Mouse (Mus musculus) splenic B cell, adult 2 months (primary cell): ENCODE results near the gene Synpo2l.

ENCODE experiments used
- DNase-seq: peaks from one replicate; pipeline ENCODE4 v3.0.0-alpha.2; 2011; ENCODE audit warnings: low read depth, low spot score
- H3K27me3 ChIP-seq: 2 replicates; pipeline ENCODE4 v1.6.1; 2012; ENCODE audit warnings: mild to moderate bottlenecking, low read length, moderate library complexity, mixed read lengths; ENCODE audit not compliant: control insufficient read depth, poor library complexity, insufficient read depth, severe bottlenecking
- H3K36me3 ChIP-seq: 2 replicates; pipeline ENCODE4 v1.6.1; 2012; ENCODE audit warnings: mild to moderate bottlenecking, low read length, moderate library complexity, mixed read lengths; ENCODE audit not compliant: control insufficient read depth, poor library complexity, insufficient read depth, severe bottlenecking

Synpo2l gene

DNA sequence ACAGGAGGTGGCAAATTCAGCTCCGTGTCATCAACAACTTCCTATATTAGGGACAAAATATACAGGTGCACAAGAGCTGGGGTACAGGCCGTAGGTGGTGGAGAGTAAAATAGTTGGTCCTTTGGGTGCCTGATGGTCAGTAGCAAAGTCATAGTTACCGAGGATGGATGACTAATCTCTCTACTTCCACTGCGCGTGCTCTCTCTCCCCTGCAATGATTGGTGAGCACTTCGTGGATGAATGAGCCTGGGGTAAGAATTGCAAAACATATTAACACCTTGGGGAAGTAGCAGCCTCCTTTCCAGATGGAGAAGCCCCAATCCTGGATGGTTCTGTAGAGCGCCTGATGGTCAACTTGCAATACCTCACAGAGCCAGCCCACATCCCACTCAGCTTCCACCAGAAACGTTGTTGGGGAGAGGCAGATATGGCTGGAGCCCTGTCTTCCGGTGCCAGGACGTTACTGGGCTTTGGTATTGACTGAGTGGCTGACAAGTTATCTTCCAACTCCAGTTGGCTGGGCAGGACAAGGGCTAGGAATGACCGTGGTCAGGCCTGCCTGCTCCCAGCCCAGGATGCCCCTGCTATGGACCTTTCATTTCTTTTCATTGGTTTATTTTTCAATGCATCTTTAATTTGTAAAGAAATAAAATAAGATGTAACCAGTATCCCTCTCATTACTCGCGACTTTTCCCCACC is 26.2 kb upstream of the Synpo2l start:
- Histone ChIP-seq H3K36me3 (peaks cover 14% of the 10 kb centered on the region), H3K27me3 (no peaks in the 10 kb centered on the region)
- peak; percentile 21 for DNase-seq

DNA sequence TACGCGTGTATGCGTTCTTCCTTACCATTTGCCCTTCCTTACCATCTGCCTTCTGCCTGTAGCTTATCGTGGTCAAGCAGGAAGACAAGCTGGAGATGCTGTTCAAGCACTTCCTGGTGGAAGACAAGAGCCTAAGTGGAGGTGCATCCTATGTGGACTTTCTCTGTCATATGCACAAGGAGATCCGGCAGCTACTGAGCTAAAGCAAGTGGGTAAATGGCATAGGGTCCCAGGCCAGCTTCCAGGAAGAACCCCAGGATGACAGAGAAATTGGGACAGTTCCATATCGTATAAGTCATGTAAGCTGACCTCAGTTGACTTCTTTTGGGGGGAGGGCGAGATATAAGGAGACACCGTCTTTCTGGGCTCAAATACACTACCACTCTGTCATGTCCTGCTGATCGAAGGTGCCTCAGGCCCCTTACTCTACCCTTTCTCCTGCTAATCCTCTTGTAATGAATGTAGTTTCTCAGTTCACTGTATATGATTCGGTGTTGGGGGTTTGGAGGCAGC is 25.5 kb upstream of the Synpo2l start:
- H3K27me3 ChIP-seq, result no peaks in the 10 kb centered on the region
- no peak for DNase-seq
- peaks cover 16% of the 10 kb centered on the region for H3K36me3 ChIP-seq

DNA sequence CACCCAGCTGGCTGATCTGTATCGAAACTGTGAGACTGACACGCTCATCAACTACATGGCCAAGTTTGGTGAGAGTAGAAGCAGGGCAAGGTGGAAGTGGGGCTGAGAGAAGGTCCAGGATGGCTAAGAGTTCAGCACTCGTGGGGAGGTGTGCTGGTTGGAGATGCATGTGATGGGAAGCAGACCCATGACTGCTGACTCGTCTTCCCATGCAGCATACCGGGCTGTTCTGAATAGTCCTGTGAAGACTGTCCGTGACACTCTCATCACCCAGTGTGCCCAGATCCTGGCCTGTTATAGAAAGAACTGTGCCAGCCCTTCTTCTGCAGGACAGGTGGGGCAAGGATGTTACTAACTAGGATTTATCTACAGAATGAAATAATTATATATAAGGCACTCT is 23.6 kb upstream of the Synpo2l start:
- DNase-seq, result no peak
- Histone ChIP-seq H3K36me3 (peaks cover 21% of the 10 kb centered on the region), H3K27me3 (no peaks in the 10 kb centered on the region)

DNA sequence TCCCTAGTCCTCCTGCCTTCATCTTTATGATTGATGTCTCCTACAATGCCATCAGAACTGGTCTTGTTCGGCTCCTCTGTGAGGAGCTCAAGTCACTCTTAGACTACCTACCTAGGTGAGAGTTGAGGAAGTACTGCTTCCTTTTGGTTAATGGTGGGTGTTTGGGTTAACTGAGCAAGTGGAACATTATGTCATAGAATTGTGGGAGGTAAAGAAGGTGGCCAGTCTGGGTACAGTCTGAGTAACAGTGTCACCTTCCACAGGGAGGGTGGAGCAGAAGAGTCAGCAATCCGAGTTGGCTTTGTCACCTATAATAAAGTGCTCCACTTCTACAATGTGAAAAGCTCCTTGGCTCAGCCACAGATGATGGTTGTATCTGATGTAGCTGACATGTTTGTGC is 20.9 kb upstream of the Synpo2l start:
- Histone ChIP-seq H3K36me3 (peaks cover 27% of the 10 kb centered on the region), H3K27me3 (no peaks in the 10 kb centered on the region)
- peak; percentile 24 for DNase-seq

DNA sequence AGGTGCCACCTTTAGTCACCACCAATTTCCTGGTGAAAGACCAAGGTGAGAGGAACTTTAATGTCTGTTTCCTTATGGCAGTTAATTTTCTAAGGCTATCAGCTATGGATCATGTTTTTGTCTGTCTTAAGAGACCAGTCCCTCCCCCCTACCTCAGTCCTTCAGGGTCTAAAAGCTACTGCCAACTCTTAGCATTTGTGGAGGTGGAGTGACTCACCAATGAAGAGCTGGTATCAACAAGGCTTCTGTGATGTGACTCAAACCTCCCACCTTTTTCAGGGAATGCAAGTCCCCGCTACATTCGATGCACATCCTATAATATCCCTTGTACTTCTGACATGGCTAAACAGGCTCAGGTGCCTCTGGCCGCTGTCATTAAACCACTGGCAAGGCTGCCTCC is 18.4 kb upstream of the Synpo2l start:
- H3K36me3 ChIP-seq, result peaks cover 32% of the 10 kb centered on the region
- H3K27me3 ChIP-seq, result no peaks in the 10 kb centered on the region
- DNase-seq, result no peak

DNA sequence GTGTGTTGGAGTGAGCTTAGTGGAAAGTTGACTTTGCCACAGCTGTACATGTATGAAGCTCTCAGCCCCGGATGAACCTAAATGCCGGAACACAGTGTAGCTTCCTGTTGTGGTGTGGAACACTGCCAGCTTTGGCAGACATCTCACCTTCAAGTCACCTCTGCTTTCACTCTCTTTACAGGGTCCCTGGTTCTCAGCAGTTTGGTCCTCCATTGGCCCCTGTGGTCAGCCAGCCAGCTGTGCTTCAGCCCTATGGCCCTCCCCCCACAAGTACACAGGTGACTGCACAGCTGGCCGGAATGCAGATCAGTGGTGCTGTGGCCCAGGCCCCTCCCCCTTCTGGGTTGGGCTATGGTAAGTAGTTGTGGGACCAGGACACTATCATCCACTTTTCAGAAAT is 14.3 kb upstream of the Synpo2l start:
- peak; percentile 72 for DNase-seq
- Histone ChIP-seq H3K27me3 (no peaks in the 10 kb centered on the region), H3K36me3 (peaks cover 34% of the 10 kb centered on the region)

DNA sequence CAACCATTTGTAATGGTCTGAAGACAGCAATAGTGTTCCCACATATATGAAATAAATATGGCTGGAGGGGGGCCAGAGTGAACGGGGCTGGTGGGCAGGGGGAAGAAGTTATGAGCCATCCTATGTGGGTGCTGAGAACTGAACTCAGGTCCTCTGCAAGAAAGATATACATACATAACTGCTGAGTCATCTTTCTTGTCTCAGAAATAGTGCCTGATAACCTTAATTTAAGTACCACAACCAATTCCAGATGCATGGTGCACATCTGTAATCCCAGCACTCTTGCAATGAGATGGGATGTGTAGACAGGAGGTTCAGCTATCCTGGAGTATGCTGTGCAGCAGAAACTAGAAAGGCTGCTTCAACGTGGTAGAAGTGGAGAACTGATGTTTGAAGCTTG is 13.6 kb upstream of the Synpo2l start:
- Histone ChIP-seq H3K36me3 (peaks cover 29% of the 10 kb centered on the region), H3K27me3 (no peaks in the 10 kb centered on the region)
- no peak for DNase-seq

DNA sequence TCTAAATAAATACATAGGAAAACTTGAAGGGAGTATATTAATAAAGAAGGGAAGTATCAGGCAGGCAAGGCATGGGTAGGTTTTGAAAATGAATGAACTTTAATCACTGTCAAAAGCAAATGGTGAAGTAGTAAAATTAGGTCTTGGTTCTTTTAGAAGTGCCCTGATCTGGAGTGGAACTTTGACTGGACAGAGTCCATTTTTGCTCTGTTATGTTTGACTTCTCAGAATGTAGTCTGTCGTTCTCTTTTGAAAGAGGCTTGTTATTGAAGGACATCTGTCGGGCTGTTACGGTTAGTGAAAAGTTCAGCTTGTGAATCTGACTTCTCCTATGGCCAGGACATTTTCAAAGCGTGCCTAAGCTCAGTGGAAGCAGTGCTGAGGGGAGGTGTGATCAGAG is 9.8 kb upstream of the Synpo2l start:
- Histone ChIP-seq H3K27me3 (no peaks in the 10 kb centered on the region), H3K36me3 (peaks cover 16% of the 10 kb centered on the region)
- DNase-seq, result no peak

DNA sequence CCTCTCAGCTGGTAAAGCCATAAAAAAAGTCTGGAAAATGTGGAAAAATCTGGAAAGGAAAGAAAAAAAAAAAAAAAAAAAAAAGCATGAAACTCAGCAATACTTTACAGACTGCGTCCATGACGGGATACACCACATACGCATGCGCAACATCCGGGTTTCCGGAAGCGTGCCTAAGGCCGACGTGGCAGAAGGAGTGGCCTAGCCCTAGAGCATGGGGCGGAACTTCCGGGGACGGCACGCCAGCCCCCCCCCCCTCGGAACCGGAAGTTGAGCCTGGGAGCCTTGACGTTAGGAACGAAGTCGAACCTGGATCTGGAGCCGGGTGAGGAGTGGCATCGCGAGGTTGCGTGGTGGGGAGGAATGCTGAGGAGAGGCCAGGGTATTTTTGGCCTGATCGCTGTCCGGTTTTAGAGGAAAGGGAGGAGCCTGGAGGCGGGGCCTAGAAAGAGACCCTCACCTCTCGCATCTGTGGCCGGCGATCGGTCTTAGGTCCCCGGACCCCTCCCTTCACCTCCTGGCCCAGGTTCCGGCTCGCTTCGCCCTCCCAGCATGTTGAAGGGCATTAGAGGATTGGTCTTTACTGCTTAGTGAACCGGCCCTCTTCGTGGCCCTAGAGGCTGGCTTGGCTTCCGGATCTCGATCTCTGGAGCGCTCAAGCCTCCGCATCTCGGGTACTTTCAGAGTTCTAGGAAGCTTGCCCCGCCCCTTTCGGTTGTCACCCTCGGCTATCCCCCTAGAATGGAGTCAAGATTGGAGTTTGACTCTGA is 6.1 kb upstream of the Synpo2l start, which contains the start of gene Sec24c:
Gene Sec24c (plus strand): TSS at position 245 of the 770 bp plus-strand sequence.
- H3K36me3 ChIP-seq, result peaks cover 2% of the 10 kb centered on the region
- peak; percentile 99 for DNase-seq
- no peaks in the 10 kb centered on the region for H3K27me3 ChIP-seq

DNA sequence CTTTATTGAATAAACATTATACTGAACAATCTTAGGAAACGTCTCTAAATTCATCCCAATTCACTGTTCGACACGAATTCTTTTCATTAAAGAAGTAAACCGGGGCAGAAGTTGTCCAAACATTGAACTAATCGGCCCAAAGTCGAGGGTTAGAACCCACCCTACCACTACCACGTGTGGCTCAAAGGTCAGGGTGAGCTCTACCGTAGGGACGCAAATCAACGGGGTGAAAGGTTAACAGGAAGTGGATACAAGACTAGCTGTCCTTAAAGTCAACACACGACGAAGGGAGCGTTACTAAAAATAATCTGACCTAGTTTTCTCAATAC is 5.5 kb upstream of the Synpo2l start:
- DNase-seq, result no peak
- Histone ChIP-seq H3K36me3 (no peaks in the 10 kb centered on the region; the same call in 1 of the 2 replicates), H3K27me3 (no peaks in the 10 kb centered on the region)

DNA sequence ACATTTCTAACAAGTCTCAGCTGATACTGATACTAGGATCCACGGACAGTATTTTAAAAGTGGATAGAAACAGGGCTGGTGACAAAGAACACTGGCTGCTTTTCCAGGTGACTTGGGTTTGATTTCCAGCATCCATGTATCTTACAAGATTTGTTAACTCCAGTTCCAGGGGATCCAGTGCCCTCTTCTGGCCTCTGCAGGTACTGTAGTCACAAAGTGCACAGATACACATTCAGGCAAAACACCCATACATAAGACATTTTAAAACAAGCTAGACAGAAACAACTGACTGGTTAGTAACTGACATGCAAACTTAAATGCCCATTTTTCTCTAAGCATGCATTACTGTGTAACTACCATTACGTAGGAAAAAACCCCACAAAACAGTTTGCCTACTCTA is 4.8 kb upstream of the Synpo2l start:
- DNase-seq, result peak; percentile 67
- no peaks in the 10 kb centered on the region; the same call in 1 of the 2 replicates for H3K36me3 ChIP-seq

DNA sequence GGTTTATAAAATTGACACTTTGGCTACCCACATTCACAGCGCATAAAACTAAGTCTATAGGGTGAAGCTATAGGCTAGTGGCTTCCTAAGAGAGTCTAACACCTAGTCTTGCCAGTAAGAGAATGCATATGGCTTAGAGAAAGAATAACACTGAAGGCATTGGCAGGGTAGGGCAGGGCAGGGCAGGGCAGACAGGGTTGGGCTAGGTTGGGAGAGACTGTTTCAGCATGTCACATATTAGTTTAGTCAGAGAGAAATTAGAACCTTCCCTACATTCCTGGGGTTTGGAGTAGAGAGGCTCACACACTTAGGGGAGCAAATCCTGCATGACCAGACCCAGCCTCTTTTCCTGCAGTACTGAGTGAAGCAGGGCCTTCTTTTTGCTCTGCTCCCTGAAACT is 685 bp downstream of the Synpo2l start:
- Histone ChIP-seq H3K36me3 (no peaks in the 10 kb centered on the region), H3K27me3 (no peaks in the 10 kb centered on the region)
- no peak for DNase-seq

More for the DNA sequence above, 4.8 kb upstream of the Synpo2l start:
- H3K27me3 ChIP-seq, result no peaks in the 10 kb centered on the region

DNA sequence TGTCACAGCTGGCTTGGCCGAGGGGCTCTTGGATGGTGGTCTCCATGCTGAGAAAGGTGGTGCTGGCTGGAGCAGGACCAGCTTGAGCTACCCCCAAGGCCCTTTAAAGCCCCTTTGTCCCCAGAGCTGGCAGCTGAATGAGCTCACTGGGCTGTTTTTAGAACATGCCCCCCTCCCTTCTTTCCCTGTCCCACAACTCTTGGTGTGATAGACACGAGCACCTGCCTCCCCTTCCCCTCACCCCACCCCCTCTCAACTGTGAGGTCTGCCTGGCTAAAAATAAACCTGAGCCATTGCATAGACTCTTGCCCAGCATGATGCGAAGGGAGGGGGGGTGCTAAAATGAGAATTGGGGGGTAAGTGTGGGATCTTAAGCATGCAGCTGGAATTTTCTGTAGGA is 3.7 kb downstream of the Synpo2l start:
- no peaks in the 10 kb centered on the region for H3K36me3 ChIP-seq
- H3K27me3 ChIP-seq, result no peaks in the 10 kb centered on the region
- no peak for DNase-seq

DNA sequence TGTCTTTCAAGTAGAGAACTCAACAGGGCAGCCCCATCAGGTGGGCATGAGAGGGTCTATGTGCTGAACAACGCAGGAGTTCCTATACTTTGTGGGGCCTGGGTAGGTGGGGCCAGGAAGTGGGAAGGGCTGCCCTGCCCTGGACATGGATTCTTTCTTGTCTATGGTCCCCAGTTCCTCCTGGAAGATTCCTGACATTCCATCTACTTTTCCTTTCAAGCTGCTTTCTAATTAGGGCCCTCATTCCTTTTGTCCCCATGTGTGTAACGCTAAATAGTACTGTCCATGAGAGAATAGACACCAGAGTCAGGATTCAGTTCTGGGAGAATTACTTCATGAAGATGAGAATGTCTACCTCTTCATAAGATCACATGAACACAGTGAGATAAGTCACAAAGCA is 4.6 kb downstream of the Synpo2l start:
- no peak for DNase-seq
- no peaks in the 10 kb centered on the region for H3K27me3 ChIP-seq
- H3K36me3 ChIP-seq, result no peaks in the 10 kb centered on the region

DNA sequence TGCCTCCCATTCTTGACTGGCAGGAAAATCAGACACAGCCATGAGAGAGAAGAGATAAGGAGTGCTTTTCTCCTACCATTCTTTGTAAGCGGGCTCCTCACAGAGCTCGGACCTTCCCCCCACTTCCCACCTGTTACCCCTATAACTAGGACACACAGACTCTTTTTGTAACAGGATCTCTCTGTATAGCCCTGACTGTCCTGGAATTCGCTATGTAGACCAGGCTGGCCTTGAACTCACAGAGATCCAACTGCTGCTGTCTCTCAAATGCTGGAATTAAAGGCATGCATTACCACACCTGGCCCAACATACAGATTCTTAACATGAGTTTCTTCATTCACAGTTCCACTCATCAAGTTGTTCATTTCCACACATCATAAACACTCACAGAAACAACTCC is 5.4 kb downstream of the Synpo2l start:
- H3K27me3 ChIP-seq, result no peaks in the 10 kb centered on the region
- no peak for DNase-seq
- no peaks in the 10 kb centered on the region for H3K36me3 ChIP-seq
